Mouse (Mus musculus) hindbrain, embryonic 16.5 days (tissue): ENCODE data around the gene Fam172a. TPM values are rescaled to one million over a fixed set of nuclear protein-coding genes. Genes with fewer than 3 reads are reported as not detected.
A peak's percentile ranks its signal among the peaks of the same experiment; 100 is the strongest.

Experiments used
- ATAC-seq: fragments of 200-750 bp; cut with Nextera tagmentation; 2 replicates; pipeline ENCODE4 v1.8.0; 2017; ENCODE audit warnings: moderate TSS enrichment, moderate library complexity
- H3K27ac ChIP-seq: fragments of 300-500 bp; sonication (generic); 2 replicates; pipeline ENCODE4 v1.5.1; 2014; ENCODE audit warnings: low read depth, mild to moderate bottlenecking, control low read depth, low read length, moderate library complexity
- H3K27me3 ChIP-seq: fragments of 300-500 bp; sonication (generic); replicated peaks from 2 replicates; pipeline ENCODE4 v1.6.1; 2014; ENCODE audit warnings: low read length; ENCODE audit not compliant: control insufficient read depth, insufficient read depth
- H3K36me3 ChIP-seq: fragments of 300-500 bp; sonication (generic); 2 replicates; pipeline ENCODE4 v1.6.1; 2014; ENCODE audit warnings: mild to moderate bottlenecking, low read length, moderate library complexity, mixed read lengths; ENCODE audit not compliant: control insufficient read depth, insufficient read depth
- H3K4me1 ChIP-seq: fragments of 300-500 bp; sonication (generic); 2 replicates; pipeline ENCODE4 v1.6.1; 2014; ENCODE audit warnings: low read depth, low read length; ENCODE audit not compliant: control insufficient read depth, insufficient read depth
- H3K4me2 ChIP-seq: fragments of 300-500 bp; sonication (generic); 2 replicates; pipeline ENCODE4 v1.6.1; 2014; ENCODE audit warnings: mild to moderate bottlenecking, low read length, control low read depth, moderate library complexity
- H3K4me3 ChIP-seq: fragments of 300-500 bp; sonication (generic); 2 replicates; pipeline ENCODE4 v1.5.1; 2014; ENCODE audit warnings: mild to moderate bottlenecking, low read length, control low read depth, moderate library complexity
- H3K9ac ChIP-seq: fragments of 300-500 bp; sonication (generic); 2 replicates; pipeline ENCODE4 v1.6.1; 2014; ENCODE audit warnings: low read depth, mild to moderate bottlenecking, control low read depth, low read length, moderate library complexity
- H3K9me3 ChIP-seq: fragments of 300-500 bp; sonication (generic); 2 replicates; pipeline ENCODE4 v1.6.1; 2014; ENCODE audit warnings: mild to moderate bottlenecking, low read length, moderate library complexity; ENCODE audit not compliant: control insufficient read depth
- WGBS: fragments of 180-500 bp; shearing (Covaris S2); extraction: QIAGEN DNeasy Blood & Tissue Kit; methylation state at CpG from one replicate; pipeline ENCODE4 v1.1.7; 2014; 5-methylcytosine and 5-hydroxymethylcytosine counted together
- polyA plus RNA-seq: library from polyadenylated mRNA; unstranded; fragments of >200 nt; fragmentation: Nextera tagmentation; extraction: Ambion mirVana; gene quantifications from 2 replicates; pipeline ENCODE4 v1.2.1, GENCODE M21; 2015

Gene Fam172a
- polyA plus RNA-seq, 1 experiment from 2014 or later, result 40.8 TPM

DNA sequence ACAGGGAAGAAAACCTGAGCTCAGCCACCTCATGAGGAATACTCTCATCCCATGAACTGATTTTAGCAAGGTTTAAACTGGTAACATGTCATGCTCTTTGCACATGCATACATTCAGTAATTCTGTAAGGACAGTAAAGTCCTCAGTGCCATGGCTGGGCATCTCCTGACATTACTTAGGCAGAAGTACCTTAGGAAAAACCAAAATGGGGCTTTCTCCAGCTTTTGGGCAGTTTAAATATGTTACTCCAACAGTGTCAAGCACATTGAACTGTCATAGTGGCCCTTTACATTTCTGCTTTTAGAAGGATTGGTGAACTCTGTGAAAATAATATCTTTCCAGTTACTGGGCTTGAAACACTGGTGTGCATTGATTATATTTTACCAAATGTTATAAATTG, 463.1 kb downstream of the Fam172a start:
- Histone ChIP-seq H3K4me2 (no peak overlapping the region), H3K27ac (no peak overlapping the region), H3K9me3 (no peaks in the 10 kb centered on the region), H3K27me3 (no peaks in the 10 kb centered on the region; the same call in none of the 2 replicates), H3K9ac (no peak overlapping the region), H3K36me3 (no peaks in the 10 kb centered on the region), H3K4me3 (no peak overlapping the region), H3K4me1 (peaks cover 6% of the 10 kb centered on the region; the same call in 1 of the 2 replicates)
- ATAC-seq, result no peak

DNA sequence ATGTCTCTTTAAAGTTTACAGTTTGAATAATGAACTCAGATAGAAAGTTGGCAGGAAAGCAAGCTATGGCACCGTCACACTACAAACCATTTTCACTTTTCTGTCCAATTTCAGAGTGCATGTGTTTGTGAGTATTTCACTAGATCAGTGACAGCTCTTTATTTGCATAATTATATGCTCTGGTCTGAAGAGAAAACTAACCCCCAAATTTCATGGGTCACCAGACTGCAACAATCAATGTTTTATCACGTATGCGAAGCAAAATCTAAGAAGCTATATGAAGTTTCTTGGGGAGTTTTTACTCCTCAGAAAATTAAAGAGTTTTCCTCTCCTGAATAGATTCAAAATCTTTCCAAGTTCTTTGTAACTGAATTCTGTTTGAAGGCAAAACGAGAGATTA, 466.3 kb downstream of the Fam172a start:
- WGBS, result 37% methylated on average over 4 of the region's 4 CpGs
- H3K27me3 ChIP-seq, result peaks cover 1% of the 10 kb centered on the region
- no peak overlapping the region for H3K4me2 ChIP-seq
- no peak overlapping the region for H3K9ac ChIP-seq
- ATAC-seq, result no peak
- H3K9me3 ChIP-seq, result no peaks in the 10 kb centered on the region
- H3K36me3 ChIP-seq, result no peaks in the 10 kb centered on the region
- H3K4me3 ChIP-seq, result no peak overlapping the region
- H3K4me1 ChIP-seq, result peaks cover 3% of the 10 kb centered on the region; the same call in 1 of the 2 replicates
- H3K27ac ChIP-seq, result no peak overlapping the region

DNA sequence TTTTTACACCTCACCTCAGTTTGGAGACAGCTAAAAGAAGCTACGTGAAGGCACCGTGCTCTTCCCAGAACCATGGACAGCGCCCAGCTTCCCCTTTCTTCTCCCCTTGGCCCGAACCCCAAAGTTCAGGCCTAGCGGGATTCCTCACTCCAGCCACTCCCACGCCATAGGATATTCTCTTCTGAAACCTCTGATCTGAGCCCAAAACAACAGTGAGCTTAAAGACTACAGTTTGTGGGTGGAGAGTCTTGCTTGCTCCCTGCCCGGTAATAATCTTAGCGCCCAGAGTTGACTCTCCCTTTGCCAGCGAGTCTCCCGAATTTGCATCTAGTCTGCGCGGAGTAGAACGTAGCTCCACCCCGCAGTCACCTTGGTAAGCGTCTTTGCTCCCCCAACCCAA, 469.5 kb downstream of the Fam172a start:
- Histone ChIP-seq H3K9me3 (no peaks in the 10 kb centered on the region), H3K4me3 (peak overlapping the region; percentile 23), H3K9ac (no peak overlapping the region; the same call in 1 of the 2 replicates), H3K4me1 (no peaks in the 10 kb centered on the region), H3K27ac (0 out of 2 replicates have a peak overlapping the region, but pooled peaks have one; percentile 12), H3K36me3 (no peaks in the 10 kb centered on the region), H3K27me3 (peaks cover 12% of the 10 kb centered on the region), H3K4me2 (peak overlapping the region; percentile 46)
- 12% methylated on average over 15 of the region's 15 CpGs for WGBS
- ATAC-seq, result 0 out of 2 replicates have a peak, but pooled peaks have one; percentile 35

DNA sequence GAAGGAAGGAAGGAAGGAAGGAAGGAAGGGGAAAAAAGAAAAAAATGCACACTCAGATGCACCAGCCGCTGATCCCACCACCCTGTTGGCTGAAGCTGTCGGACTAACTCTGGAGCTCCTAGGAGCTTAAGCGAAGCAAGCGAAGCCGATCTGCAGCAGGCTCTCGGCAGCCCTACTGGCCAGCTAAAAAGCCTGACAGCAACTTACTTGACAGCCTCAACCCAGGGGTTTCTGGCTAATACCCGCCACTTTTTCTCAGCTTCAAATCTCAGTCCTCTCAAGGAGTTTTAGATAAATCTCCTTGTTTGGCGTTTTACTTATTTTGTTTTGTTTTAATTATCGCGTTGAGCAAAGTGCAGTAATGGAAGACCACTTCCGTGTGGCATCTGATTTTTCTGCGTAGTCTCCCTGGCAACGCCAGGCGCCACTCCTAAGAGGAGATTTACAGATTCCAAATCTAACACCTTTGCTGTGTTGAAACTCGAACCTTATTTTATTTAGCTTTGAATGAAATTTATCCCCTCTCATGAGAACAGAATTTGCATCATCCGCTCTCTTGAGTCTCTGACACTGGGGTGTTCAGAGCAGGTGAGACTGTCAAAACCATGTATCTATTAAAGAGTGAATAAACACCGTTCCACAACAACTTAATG, 470.3 kb downstream of the Fam172a start:
- H3K36me3 ChIP-seq, result no peaks in the 10 kb centered on the region
- peak overlapping the region; percentile 46 for H3K4me2 ChIP-seq
- peak overlapping the region; percentile 7; the same call in 1 of the 2 replicates for H3K9ac ChIP-seq
- WGBS, result 5% methylated on average over 17 of the region's 17 CpGs
- H3K9me3 ChIP-seq, result no peaks in the 10 kb centered on the region
- peak overlapping the region; percentile 27 for H3K4me3 ChIP-seq
- peak; percentile 72 for ATAC-seq
- peaks cover 17% of the 10 kb centered on the region for H3K27me3 ChIP-seq
- no peaks in the 10 kb centered on the region for H3K4me1 ChIP-seq
- H3K27ac ChIP-seq, result no peak overlapping the region

DNA sequence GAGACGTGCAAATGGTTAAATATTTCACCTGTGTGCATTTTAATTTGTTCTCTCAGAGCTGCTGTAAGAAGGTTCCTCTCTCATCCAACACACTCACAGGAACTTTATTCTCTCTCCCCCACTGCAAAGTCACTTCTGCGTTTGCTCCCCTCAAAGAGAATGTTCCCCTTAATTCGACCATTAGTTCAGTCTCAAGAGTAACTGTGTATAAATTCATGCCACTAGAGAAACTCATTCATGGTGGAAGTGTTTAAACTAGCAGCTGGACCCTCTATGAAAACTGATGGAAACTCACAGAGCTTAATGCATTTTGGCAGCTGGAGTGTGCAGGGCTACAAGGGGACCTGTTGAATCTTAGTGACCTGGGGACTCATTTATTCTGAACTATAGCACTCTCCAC, 471.0 kb downstream of the Fam172a start:
- no peaks in the 10 kb centered on the region for H3K9me3 ChIP-seq
- no peak overlapping the region for H3K4me2 ChIP-seq
- H3K27ac ChIP-seq, result no peak overlapping the region
- no peaks in the 10 kb centered on the region for H3K4me1 ChIP-seq
- ATAC-seq, result no peak
- peaks cover 17% of the 10 kb centered on the region for H3K27me3 ChIP-seq
- WGBS, result 19% methylated on average over 3 of the region's 3 CpGs
- no peak overlapping the region for H3K4me3 ChIP-seq
- H3K36me3 ChIP-seq, result no peaks in the 10 kb centered on the region
- no peak overlapping the region for H3K9ac ChIP-seq

DNA sequence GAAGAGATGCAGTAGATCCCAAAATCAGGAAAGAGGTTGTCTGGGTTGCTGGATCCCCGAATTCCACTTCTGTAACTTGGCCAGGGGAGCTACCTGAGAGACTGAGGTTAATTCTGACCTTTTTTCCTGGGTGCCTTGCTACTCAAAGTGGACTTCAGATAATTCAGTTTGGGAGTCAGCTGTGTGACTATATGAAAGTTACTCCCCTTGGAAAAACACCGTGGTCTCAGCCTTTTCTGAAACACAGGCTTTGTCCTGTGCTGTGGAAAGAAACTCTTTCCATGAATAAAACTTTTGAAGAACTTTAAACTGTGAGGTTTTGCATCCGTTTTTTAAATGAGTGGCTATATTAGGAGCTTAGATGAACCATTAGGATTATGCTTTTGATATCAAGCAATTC, 472.4 kb downstream of the Fam172a start:
- H3K4me2 ChIP-seq, result no peak overlapping the region
- H3K9me3 ChIP-seq, result no peaks in the 10 kb centered on the region
- H3K27ac ChIP-seq, result no peak overlapping the region
- peaks cover 17% of the 10 kb centered on the region for H3K27me3 ChIP-seq
- no peak for ATAC-seq
- H3K36me3 ChIP-seq, result no peaks in the 10 kb centered on the region
- peaks cover 2% of the 10 kb centered on the region; the same call in 1 of the 2 replicates for H3K4me1 ChIP-seq
- no peak overlapping the region for H3K9ac ChIP-seq
- WGBS, result 35% methylated on average over 3 of the region's 3 CpGs
- H3K4me3 ChIP-seq, result no peak overlapping the region

DNA sequence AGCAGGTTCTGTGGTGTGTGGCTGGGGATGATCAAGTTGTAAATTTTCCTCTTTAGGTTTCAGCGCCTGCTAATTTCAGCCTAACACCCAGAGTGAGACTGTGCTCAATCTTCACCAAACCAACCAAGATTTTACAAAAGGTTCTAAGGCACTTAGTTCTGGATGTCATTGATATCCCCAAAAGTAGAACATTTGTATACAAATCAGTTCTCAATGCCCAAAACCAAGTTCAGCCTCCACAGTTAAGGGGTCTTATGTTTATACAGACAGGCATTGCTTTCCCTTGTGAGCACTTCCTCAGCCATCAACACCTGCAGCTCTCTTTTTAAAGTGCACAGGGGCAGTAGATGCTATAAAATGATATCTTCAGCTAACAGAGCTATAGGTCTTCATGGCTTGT, 473.1 kb downstream of the Fam172a start:
- WGBS, result 44% methylated on average over 1 of the region's 1 CpGs
- Histone ChIP-seq H3K4me3 (no peak overlapping the region), H3K36me3 (no peaks in the 10 kb centered on the region), H3K27ac (no peak overlapping the region), H3K4me1 (peaks cover 8% of the 10 kb centered on the region), H3K9ac (no peak overlapping the region), H3K27me3 (peaks cover 17% of the 10 kb centered on the region), H3K9me3 (no peaks in the 10 kb centered on the region), H3K4me2 (no peak overlapping the region)
- no peak for ATAC-seq

DNA sequence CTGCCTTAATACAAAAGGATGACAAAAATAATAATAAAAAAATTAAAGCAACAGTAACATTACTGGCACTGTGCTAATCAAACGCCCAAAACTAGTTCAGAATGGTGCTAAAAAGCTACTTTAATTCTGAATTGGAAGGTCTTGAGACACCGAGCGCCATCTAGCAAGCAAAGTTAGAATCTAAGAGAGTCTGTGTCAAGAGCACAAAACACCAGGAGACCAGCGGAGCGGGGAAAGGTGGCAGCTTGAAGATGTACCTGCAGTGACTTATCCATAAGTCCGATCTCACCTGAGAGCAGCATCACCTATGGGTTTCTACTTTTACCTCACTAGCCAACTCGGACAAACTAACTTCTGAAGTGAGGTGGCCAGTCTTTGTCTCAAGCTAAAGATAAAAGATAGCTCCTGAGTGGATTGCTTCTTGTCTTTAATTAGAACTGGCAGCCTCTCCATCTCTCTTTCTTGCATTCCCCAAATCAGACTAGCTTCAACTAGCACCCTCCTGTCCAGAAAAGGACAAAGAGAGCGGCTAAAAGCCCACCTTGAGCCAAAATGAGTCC, 474.1 kb downstream of the Fam172a start:
- no peaks in the 10 kb centered on the region for H3K36me3 ChIP-seq
- H3K27me3 ChIP-seq, result peaks cover 17% of the 10 kb centered on the region
- 5% methylated on average over 8 of the region's 8 CpGs for WGBS
- no peak overlapping the region for H3K27ac ChIP-seq
- H3K4me3 ChIP-seq, result no peak overlapping the region
- peaks cover 10% of the 10 kb centered on the region for H3K4me1 ChIP-seq
- no peak overlapping the region for H3K9ac ChIP-seq
- no peak for ATAC-seq
- peak overlapping the region; percentile 23 for H3K4me2 ChIP-seq
- H3K9me3 ChIP-seq, result no peaks in the 10 kb centered on the region

DNA sequence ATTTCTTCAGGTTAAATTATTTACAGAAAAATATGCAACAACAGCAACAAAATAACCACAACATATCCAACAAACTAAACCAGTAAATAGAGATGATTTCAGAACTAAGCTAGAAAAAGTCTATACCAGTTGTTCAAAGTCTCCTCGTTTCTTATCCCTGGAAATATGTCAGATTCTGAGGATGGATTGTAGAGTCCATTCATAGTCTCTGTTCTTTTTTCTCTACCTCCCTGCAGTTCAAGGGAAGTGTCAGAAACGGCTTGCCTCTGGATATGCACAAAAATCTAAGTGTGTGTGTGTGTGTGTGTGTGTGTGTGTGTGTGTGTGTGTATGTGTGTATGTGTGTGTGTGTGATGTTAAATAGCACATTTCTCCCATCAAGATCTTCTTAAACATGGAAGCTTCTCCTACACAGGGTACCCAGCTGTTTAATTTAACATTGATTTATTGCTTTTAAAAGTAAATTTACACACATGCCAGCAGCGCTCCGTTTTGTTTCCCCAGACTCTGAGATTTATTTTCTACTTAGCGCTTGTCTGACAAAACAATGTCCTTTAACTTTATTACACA, 475.6 kb downstream of the Fam172a start:
- H3K9me3 ChIP-seq, result no peaks in the 10 kb centered on the region
- H3K36me3 ChIP-seq, result no peaks in the 10 kb centered on the region
- H3K27me3 ChIP-seq, result peaks cover 17% of the 10 kb centered on the region
- ATAC-seq, result no peak
- peaks cover 14% of the 10 kb centered on the region for H3K4me1 ChIP-seq
- H3K9ac ChIP-seq, result no peak overlapping the region
- H3K27ac ChIP-seq, result no peak overlapping the region
- no peak overlapping the region; the same call in 1 of the 2 replicates for H3K4me3 ChIP-seq
- WGBS, result 24% methylated on average over 5 of the region's 5 CpGs
- H3K4me2 ChIP-seq, result no peak overlapping the region
